Mouse (Mus musculus): ENCODE measurements around the gene Gm20521. TPM values are rescaled to one million over a fixed set of nuclear protein-coding genes. Genes with fewer than 3 reads are reported as not detected.
"Not testable (repeated sequence)": the region's sequence is repeated elsewhere in the genome, so short reads cannot be mapped to it uniquely, and the experiment has no call there.

Gene Gm20521
- polyA plus RNA-seq, 1 experiment from 2014 or later: 1.1 TPM

- Histone ChIP-seq H3K4me3 (ENCODE audit: inconsistent target) (no peak overlapping the region), H3K36me3 (ENCODE audit: inconsistent target) (no peaks in the 10 kb centered on the region), H3K79me2 (ENCODE audit: inconsistent target) (no peaks in the 10 kb centered on the region), H3K27ac (no peak overlapping the region)
- 90% methylated on average over 16 of the region's 16 CpGs for WGBS (ENCODE audit: missing documents)
These were observed 54.3 kb downstream of the Gm20521 start for GRCm38 (mm10) chr14:54937361-54938182.

- Histone ChIP-seq H3K36me3 (ENCODE audit: inconsistent target) (no peaks in the 10 kb centered on the region), H3K4me3 (ENCODE audit: inconsistent target) (no peak overlapping the region), H3K27ac (no peak overlapping the region), H3K79me2 (ENCODE audit: inconsistent target) (no peaks in the 10 kb centered on the region)
- 82% methylated on average over 14 of the region's 15 CpGs for WGBS (ENCODE audit: missing documents)
These were observed 55.4 kb downstream of the Gm20521 start for GRCm38 (mm10) chr14:54938431-54939219.

GRCm38 (mm10) chr14:54939434-54940175 is 56.4 kb downstream of the Gm20521 start:
- 51% methylated on average over 12 of the region's 12 CpGs for WGBS (ENCODE audit: missing documents)
- Histone ChIP-seq H3K4me3 (ENCODE audit: inconsistent target) (no peak overlapping the region), H3K27ac (no peak overlapping the region), H3K79me2 (ENCODE audit: inconsistent target) (no peaks in the 10 kb centered on the region), H3K36me3 (ENCODE audit: inconsistent target) (no peaks in the 10 kb centered on the region)

GRCm38 (mm10) chr14:54940176-54940530 is 56.9 kb downstream of the Gm20521 start:
- WGBS (ENCODE audit: missing documents): 66% methylated on average over 3 of the region's 3 CpGs
- Histone ChIP-seq H3K79me2 (ENCODE audit: inconsistent target) (no peaks in the 10 kb centered on the region), H3K27ac (no peak overlapping the region), H3K4me3 (ENCODE audit: inconsistent target) (no peak overlapping the region), H3K36me3 (ENCODE audit: inconsistent target) (no peaks in the 10 kb centered on the region)

- WGBS (ENCODE audit: missing documents): 60% methylated on average over 13 of the region's 13 CpGs
- Histone ChIP-seq H3K27ac (no peak overlapping the region), H3K79me2 (ENCODE audit: inconsistent target) (no peaks in the 10 kb centered on the region), H3K36me3 (ENCODE audit: inconsistent target) (no peaks in the 10 kb centered on the region), H3K4me3 (ENCODE audit: inconsistent target) (no peak overlapping the region)
These were observed 58.1 kb downstream of the Gm20521 start for GRCm38 (mm10) chr14:54941024-54941978.

- Histone ChIP-seq H3K27ac (no peak overlapping the region), H3K79me2 (ENCODE audit: inconsistent target) (no peaks in the 10 kb centered on the region), H3K4me3 (ENCODE audit: inconsistent target) (no peak overlapping the region), H3K36me3 (ENCODE audit: inconsistent target) (no peaks in the 10 kb centered on the region)
- 93% methylated on average over 8 of the region's 8 CpGs for WGBS (ENCODE audit: missing documents)
These were observed 59.2 kb downstream of the Gm20521 start for GRCm38 (mm10) chr14:54942479-54942878.

- no peak overlapping the region for H3K27ac ChIP-seq
- 94% methylated on average over 6 of the region's 7 CpGs for WGBS (ENCODE audit: missing documents)
- H3K36me3 ChIP-seq (ENCODE audit: inconsistent target): no peaks in the 10 kb centered on the region
- H3K4me3 ChIP-seq (ENCODE audit: inconsistent target): no peak overlapping the region
- H3K79me2 ChIP-seq (ENCODE audit: inconsistent target): no peaks in the 10 kb centered on the region
These were observed 60.7 kb downstream of the Gm20521 start for GRCm38 (mm10) chr14:54943971-54944370.

- WGBS (ENCODE audit: missing documents): 62% methylated on average over 2 of the region's 2 CpGs
- no peaks in the 10 kb centered on the region for H3K79me2 ChIP-seq (ENCODE audit: inconsistent target)
- H3K27ac ChIP-seq: no peak overlapping the region
- H3K36me3 ChIP-seq (ENCODE audit: inconsistent target): no peaks in the 10 kb centered on the region
- H3K4me3 ChIP-seq (ENCODE audit: inconsistent target): no peak overlapping the region
These were observed 61.7 kb downstream of the Gm20521 start for GRCm38 (mm10) chr14:54944939-54945338.

GRCm38 (mm10) chr14:54945975-54946704 is 62.9 kb downstream of the Gm20521 start:
- H3K79me2 ChIP-seq (ENCODE audit: inconsistent target): no peaks in the 10 kb centered on the region
- no peak overlapping the region for H3K27ac ChIP-seq
- WGBS (ENCODE audit: missing documents): 88% methylated on average over 19 of the region's 19 CpGs
- H3K4me3 ChIP-seq (ENCODE audit: inconsistent target): no peak overlapping the region
- H3K36me3 ChIP-seq (ENCODE audit: inconsistent target): no peaks in the 10 kb centered on the region

- 92% methylated on average over 5 of the region's 11 CpGs for WGBS (ENCODE audit: missing documents)
- not testable (repeated sequence) for H3K36me3 ChIP-seq (ENCODE audit: inconsistent target); H3K4me3 ChIP-seq (ENCODE audit: inconsistent target); H3K79me2 ChIP-seq (ENCODE audit: inconsistent target); H3K27ac ChIP-seq
These were observed 63.8 kb downstream of the Gm20521 start for GRCm38 (mm10) chr14:54947008-54947407.

Other genes with a start within 250 kb of the Gm20521 start
- not detected in 3 replicates for gene Gm17606, start 242.5 kb upstream of the Gm20521 start, polyA plus RNA-seq (2018)
- gene Cdh24, start 242.1 kb upstream of the Gm20521 start, polyA plus RNA-seq (2018): 0.06 to 0.11 TPM in 2 of 3 replicates, not detected in the other
- gene 1700123O20Rik, start 197.2 kb upstream of the Gm20521 start, polyA plus RNA-seq (2018): 23.0 to 29.4 TPM (median 23.7 TPM) in 3 replicates
- gene Acin1, start 196.5 kb upstream of the Gm20521 start, polyA plus RNA-seq (2018): 92.8 to 195 TPM (median 119 TPM) in 3 replicates
- not detected in 3 replicates for gene Gm29776, start 184.6 kb upstream of the Gm20521 start, polyA plus RNA-seq (2018)
- 0.42 to 0.85 TPM in 2 of 3 replicates, not detected in the other for gene Cebpe, start 171.3 kb upstream of the Gm20521 start, polyA plus RNA-seq (2018)
- gene Slc7a8, start 101.5 kb upstream of the Gm20521 start, polyA plus RNA-seq (2018): 62.3 to 349 TPM (median 87.2 TPM) in 3 replicates
- not detected in 3 replicates for gene Rnf212b, start 69.3 kb upstream of the Gm20521 start, polyA plus RNA-seq (2018)
- gene Homez, start 12.5 kb upstream of the Gm20521 start, polyA plus RNA-seq (2018): 4.1 to 15.5 TPM (median 6.0 TPM) in 3 replicates
- 9.4 to 27.5 TPM (median 11.3 TPM) in 3 replicates for gene Ppp1r3e, start 5.9 kb upstream of the Gm20521 start, polyA plus RNA-seq (2018)
- 13.5 to 20.1 TPM (median 14.7 TPM) in 3 replicates for gene Bcl2l2, start 64 bp upstream of the Gm20521 start, polyA plus RNA-seq (2018)
- 71.0 to 98.7 TPM (median 86.0 TPM) in 3 replicates for gene Pabpn1, start 9.1 kb downstream of the Gm20521 start, polyA plus RNA-seq (2018)
- 0.14 to 0.26 TPM in 2 of 3 replicates, not detected in the other for gene Slc22a17, start 29.7 kb downstream of the Gm20521 start, polyA plus RNA-seq (2018)
- gene Efs, start 42.7 kb downstream of the Gm20521 start, polyA plus RNA-seq (2018): not detected in 3 replicates
- not detected in 3 replicates for gene Il25, start 49.3 kb downstream of the Gm20521 start, polyA plus RNA-seq (2018)
- not detected in 3 replicates for gene Cmtm5, start 52.8 kb downstream of the Gm20521 start, polyA plus RNA-seq (2018)
- gene Myh6, start 83.5 kb downstream of the Gm20521 start, polyA plus RNA-seq (2018): not detected in 3 replicates
- not detected in 3 replicates for gene Gm17428, start 93.5 kb downstream of the Gm20521 start, polyA plus RNA-seq (2018)
- gene Myh7, start 111.2 kb downstream of the Gm20521 start, polyA plus RNA-seq (2018): not detected in 3 replicates
- 28.2 to 50.2 TPM (median 38.8 TPM) in 3 replicates for gene Ngdn, start 132.0 kb downstream of the Gm20521 start, polyA plus RNA-seq (2018)
- gene Zfhx2, start 208.9 kb downstream of the Gm20521 start, polyA plus RNA-seq (2018): 2.1 to 2.9 TPM (median 2.7 TPM) in 3 replicates
- 6.1 to 8.7 TPM (median 8.1 TPM) in 3 replicates for gene Thtpa, start 211.3 kb downstream of the Gm20521 start, polyA plus RNA-seq (2018)
- gene Ap1g2, start 223.2 kb downstream of the Gm20521 start, polyA plus RNA-seq (2018): 18.1 to 20.8 TPM (median 18.4 TPM) in 3 replicates
- 0.05 TPM in 1 of 3 replicates, not detected in the others for gene Jph4, start 233.5 kb downstream of the Gm20521 start, polyA plus RNA-seq (2018)